Mouse (Mus musculus) B cell, adult 62 days (primary cell): ENCODE measurements around the gene Vmn1r204. TPM values are rescaled to one million over a fixed set of nuclear protein-coding genes. Genes with fewer than 3 reads are reported as not detected.

Experiments
- total RNA-seq: library from RNA; stranded (reverse); gene quantifications from 4 replicates; pipeline ENCODE4 v1.2.4, GENCODE M21; 2023

Vmn1r204 gene
- total RNA-seq = not detected in 4 replicates

GRCm38 (mm10) chr13:22552898-22553297 lies at the start of gene Vmn1r204:
Gene Vmn1r204 (plus strand): TSS chr13:22553198.

GRCm38 (mm10) chr13:22505281-22505680 lies 47.7 kb upstream of the Vmn1r204 start, which contains the start of gene Vmn1r202:
Gene Vmn1r202 (minus strand): TSS chr13:22505381.

GRCm38 (mm10) chr13:22517814-22518213 lies 35.2 kb upstream of the Vmn1r204 start, which contains the start of gene Vmn1r203:
Gene Vmn1r203 (plus strand): TSS chr13:22518114.

DNA sequence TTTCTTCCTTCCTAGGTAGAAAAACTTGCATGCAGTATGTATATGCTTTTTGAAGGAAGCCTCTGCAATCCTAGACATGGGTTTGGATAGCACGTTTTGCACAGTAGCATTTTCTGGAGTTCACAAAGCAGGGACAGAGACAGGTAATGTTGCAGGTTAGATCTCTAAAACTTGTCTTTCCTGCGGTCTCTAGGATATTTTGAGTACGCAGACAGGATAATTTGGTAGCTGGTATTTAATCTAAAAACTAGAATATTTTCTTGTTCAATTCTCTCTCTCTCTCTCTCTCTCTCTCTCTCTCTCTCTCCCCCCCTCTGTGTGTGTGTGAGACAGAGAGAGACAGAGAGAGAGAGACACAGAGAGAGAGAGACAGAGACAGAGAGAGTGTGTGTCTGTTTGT lies 39.9 kb downstream of the Vmn1r204 start, which contains the start of gene Vmn1r205:
Gene Vmn1r205 (minus strand): TSS at position 101 of the 400 bp plus-strand sequence.

Other genes starting within 250 kb of the Vmn1r204 start
- not detected in 4 replicates for gene Vmn1r197, start 228.6 kb upstream of the Vmn1r204 start, total RNA-seq
- gene Vmn1r198, start 202.8 kb upstream of the Vmn1r204 start, total RNA-seq = not detected in 4 replicates
- not detected in 4 replicates for gene Vmn1r199, start 173.4 kb upstream of the Vmn1r204 start, total RNA-seq
- gene Vmn1r200, start 162.8 kb upstream of the Vmn1r204 start, total RNA-seq = not detected in 4 replicates
- not detected in 4 replicates for gene Vmn1r201, start 81.3 kb upstream of the Vmn1r204 start, total RNA-seq
- gene Vmn1r202, start 47.8 kb upstream of the Vmn1r204 start, total RNA-seq = 0.09 TPM in 1 of 4 replicates, not detected in the others
- gene Vmn1r203, start 35.1 kb upstream of the Vmn1r204 start, total RNA-seq = not detected in 4 replicates
- gene Vmn1r205, start 39.8 kb downstream of the Vmn1r204 start, total RNA-seq = not detected in 4 replicates
- gene Vmn1r206, start 71.1 kb downstream of the Vmn1r204 start, total RNA-seq = not detected in 4 replicates
- not detected in 4 replicates for gene Vmn1r207-ps, start 176.4 kb downstream of the Vmn1r204 start, total RNA-seq
- not detected in 4 replicates for gene Vmn1r208, start 224.2 kb downstream of the Vmn1r204 start, total RNA-seq